Mouse (Mus musculus) embryonic facial prominence, embryonic 10.5 days (tissue): ENCODE measurements at regions not wholly inside any gene's neighbourhood (a gene's known extent, or its start where the extent isn't known, plus 50 kb on each side); places are given as distances from the start of the nearest gene placed in this dataset.

Source experiments
- DNase-seq: peaks from one replicate; pipeline ENCODE4 v3.0.0-alpha.2; 2017; ENCODE audit warnings: low spot score
- H3K27ac ChIP-seq: fragments of 300-500 bp; sonication (generic); replicated peaks from 2 replicates; pipeline ENCODE4 v1.5.1; 2016; ENCODE audit warnings: mild to moderate bottlenecking
- H3K27me3 ChIP-seq: fragments of 300-500 bp; sonication (generic); replicated peaks from 2 replicates; pipeline ENCODE4 v1.6.1; 2016; ENCODE audit warnings: low read depth, mild to moderate bottlenecking; ENCODE audit not compliant: poor library complexity, severe bottlenecking
- H3K36me3 ChIP-seq: fragments of 300-500 bp; sonication (generic); replicated peaks from 2 replicates; pipeline ENCODE4 v1.6.1; 2016; ENCODE audit warnings: mild to moderate bottlenecking, moderate library complexity
- H3K4me1 ChIP-seq: fragments of 300-500 bp; sonication (generic); 2 replicates; pipeline ENCODE4 v1.6.1; 2016
- H3K4me3 ChIP-seq: fragments of 300-500 bp; sonication (generic); 2 replicates; pipeline ENCODE4 v1.5.1; 2016; ENCODE audit warnings: mild to moderate bottlenecking, moderate library complexity
- H3K9me3 ChIP-seq: fragments of 300-500 bp; sonication (generic); 2 replicates; pipeline ENCODE4 v1.6.1; 2016; ENCODE audit warnings: mild to moderate bottlenecking
- WGBS: fragments of 180-500 bp; shearing (Covaris S2); methylation state at CpG from one replicate; pipeline ENCODE4 v1.1.7; 2016; 5-methylcytosine and 5-hydroxymethylcytosine counted together

DNA sequence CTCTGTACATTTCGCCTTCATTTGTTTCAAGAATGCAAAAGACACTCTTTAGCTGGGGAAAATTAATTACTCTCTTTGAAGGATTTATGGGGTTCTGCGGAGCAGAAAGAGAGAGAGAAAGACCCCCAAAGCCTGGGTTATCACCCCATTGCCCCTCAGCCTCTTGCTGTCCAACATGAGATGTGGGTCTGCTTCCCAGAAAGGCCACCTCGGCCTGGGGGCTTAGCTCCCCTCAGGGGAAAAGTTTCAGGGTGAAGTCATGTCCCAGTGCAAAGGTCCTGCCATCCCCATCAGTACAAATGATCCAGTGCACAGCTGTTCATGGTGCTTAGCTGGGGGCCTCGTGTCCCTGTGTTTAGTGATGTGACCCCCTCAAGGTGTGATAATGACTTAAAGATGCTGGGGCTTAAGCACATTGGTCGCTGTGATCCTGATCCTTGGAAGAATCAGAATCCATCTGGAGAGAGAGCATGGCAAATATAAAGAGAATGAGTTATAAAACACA, 67.5 kb upstream of the Cd180 start:
- Histone ChIP-seq H3K4me1 (peaks cover 24% of the 10 kb centered on the region), H3K27me3 (peaks cover 3% of the 10 kb centered on the region; the same call in 1 of the 2 replicates), H3K4me3 (no peak overlapping the region), H3K9me3 (no peaks in the 10 kb centered on the region), H3K36me3 (no peaks in the 10 kb centered on the region), H3K27ac (peak overlapping the region; percentile 80)
- DNase-seq: peak; percentile 32
- 47% methylated on average over 5 of the region's 5 CpGs for WGBS

DNA sequence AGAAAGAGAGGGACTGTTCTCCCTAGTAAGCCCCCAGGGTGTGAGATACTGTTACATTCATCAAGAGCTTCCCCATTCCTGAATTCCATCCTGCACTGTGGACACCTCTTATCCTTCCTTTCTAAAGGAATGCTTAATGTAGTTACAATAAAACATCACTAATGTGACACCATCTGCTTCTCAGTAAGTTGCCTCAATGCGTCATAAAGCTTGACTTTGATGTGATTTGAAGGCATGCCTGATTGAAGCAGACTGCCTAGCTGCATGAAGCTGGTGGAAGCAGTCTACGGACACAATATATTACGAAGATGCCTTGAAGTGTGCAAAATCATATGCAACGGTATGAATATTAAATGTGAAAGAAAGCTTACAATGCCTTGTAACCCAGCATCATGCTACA, 65.6 kb upstream of the Cd180 start:
- Histone ChIP-seq H3K36me3 (no peaks in the 10 kb centered on the region), H3K4me3 (no peak overlapping the region), H3K9me3 (no peaks in the 10 kb centered on the region), H3K27ac (no peak overlapping the region), H3K4me1 (peaks cover 24% of the 10 kb centered on the region), H3K27me3 (peaks cover 3% of the 10 kb centered on the region; the same call in 1 of the 2 replicates)
- WGBS: 87% methylated on average over 4 of the region's 4 CpGs
- DNase-seq: no peak

DNA sequence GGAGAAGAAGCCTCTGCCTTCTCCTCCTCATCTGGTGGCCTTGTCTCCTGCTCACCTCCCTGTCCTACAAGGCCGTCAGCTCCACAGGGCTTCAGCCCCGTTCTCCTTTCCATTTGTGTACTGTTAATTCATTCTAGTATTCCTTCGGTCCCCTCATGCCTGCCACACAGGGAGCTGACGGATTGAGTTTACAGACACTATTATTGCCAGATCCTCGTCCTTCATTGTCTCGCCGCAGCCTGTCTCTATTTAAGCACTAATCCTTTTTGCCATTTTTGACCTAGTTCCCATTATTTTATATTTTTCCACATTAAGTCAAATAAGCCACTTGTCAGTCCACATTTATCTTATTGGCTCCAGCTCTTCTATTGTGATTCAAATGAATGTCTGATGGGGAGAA, 64.2 kb upstream of the Cd180 start:
- H3K4me1 ChIP-seq: peaks cover 24% of the 10 kb centered on the region
- DNase-seq: no peak
- no peak overlapping the region for H3K4me3 ChIP-seq
- no peaks in the 10 kb centered on the region for H3K36me3 ChIP-seq
- 78% methylated on average over 7 of the region's 7 CpGs for WGBS
- H3K9me3 ChIP-seq: no peaks in the 10 kb centered on the region
- peaks cover 3% of the 10 kb centered on the region; the same call in 1 of the 2 replicates for H3K27me3 ChIP-seq
- peak overlapping the region; percentile 19; the same call in 1 of the 2 replicates for H3K27ac ChIP-seq

DNA sequence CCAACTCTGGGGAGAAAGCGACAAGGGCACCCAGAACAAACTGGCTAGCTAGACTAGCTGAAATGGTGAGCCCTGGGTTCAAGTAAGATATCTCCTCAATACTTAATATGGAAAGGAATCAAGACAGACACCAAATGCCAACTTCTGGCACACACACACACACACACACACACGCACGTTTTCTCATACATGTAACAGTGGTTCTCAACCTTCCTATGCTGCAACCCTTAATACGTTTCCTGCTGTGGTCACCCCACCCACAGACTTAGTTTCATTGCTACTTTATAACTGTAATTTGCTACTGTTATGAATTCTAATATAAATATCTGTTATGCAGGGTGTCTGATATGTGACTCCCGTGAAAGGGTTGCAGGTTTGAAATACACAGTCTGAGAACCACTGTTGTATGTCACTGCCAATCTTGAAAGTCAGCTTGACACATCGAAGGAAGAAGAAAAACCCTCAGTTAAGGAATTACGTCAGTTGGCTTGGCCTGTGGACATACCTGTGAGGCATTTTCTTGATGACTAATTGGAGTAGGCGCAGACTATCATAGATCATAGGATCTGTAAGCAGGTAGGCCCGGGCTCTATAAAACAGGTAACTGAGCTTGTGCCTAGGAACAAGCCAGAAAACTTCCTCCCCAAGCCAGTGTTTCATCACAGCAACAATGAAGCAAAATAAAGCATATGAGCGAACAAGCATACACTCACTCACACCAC, 59.0 kb upstream of the Cd180 start:
- H3K4me1 ChIP-seq: no peaks in the 10 kb centered on the region
- H3K4me3 ChIP-seq: no peak overlapping the region
- peaks cover 11% of the 10 kb centered on the region; the same call in 1 of the 2 replicates for H3K27me3 ChIP-seq
- no peak overlapping the region for H3K27ac ChIP-seq
- H3K36me3 ChIP-seq: no peaks in the 10 kb centered on the region
- DNase-seq: no peak
- WGBS: 91% methylated on average over 10 of the region's 10 CpGs
- H3K9me3 ChIP-seq: no peaks in the 10 kb centered on the region

DNA sequence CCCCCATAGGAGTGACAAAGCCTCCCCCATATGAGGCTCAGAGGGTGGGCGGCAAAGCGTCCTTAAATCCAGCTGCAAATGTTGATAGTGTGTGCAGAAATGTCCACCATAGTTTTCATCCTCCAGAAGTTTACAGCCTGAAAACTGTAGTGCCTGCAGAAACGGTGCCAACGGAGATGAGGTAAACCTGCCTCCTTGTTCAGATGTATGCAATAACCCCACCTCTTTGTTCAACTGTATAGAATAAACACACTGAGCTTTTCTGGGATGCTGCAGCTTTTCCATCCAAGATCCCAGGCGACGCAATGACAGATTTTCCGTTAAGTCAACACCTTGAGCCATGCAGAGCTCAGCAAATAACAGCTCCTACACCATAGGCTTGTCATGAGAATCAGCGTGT, 57.3 kb upstream of the Cd180 start:
- no peak overlapping the region for H3K27ac ChIP-seq
- H3K36me3 ChIP-seq: no peaks in the 10 kb centered on the region
- no peaks in the 10 kb centered on the region for H3K9me3 ChIP-seq
- no peak for DNase-seq
- H3K4me1 ChIP-seq: no peaks in the 10 kb centered on the region
- WGBS: 86% methylated on average over 8 of the region's 8 CpGs
- H3K27me3 ChIP-seq: peaks cover 16% of the 10 kb centered on the region
- no peak overlapping the region for H3K4me3 ChIP-seq

DNA sequence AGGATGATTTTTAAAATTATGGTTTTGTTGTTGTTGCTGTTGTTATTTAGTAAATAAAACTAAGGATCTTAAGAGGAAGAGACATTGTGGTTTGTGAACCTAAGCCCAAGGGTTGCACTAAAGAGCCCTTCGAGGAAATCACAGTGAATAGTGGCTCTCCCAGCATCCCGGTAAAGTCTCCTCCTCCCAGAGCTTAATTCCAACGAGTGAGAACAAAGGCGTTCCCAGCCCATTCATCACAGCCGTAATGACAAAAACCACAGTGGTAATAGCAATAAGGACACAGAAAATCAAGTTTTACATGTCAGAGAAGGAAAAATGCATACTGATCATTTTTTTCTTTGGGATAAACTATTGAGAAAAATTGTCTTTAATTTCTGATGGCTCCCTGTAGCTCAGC, 56.3 kb upstream of the Cd180 start:
- Histone ChIP-seq H3K27me3 (peaks cover 25% of the 10 kb centered on the region), H3K9me3 (no peaks in the 10 kb centered on the region), H3K36me3 (no peaks in the 10 kb centered on the region), H3K4me1 (no peaks in the 10 kb centered on the region), H3K27ac (no peak overlapping the region), H3K4me3 (no peak overlapping the region)
- DNase-seq: no peak
- WGBS: 36% methylated on average over 5 of the region's 5 CpGs

DNA sequence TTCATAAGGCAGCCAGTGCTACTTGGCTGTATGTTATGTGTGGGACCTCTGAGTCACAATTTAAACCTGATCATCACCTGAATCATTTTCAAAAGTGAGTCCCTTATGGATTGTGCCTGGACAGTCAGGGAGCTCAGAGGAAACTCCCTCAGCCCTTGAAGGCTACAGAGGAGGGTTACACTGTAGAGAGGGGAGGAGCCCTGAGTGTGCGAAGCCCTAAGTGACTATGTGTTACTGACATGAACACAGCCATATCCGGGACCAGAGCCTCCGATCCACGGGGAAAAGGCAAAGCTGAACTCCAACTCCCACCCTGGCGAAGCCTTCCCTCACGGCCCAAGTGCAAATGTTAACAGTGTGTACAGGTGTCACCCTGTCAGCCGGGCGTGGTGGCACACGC, 53.7 kb upstream of the Cd180 start:
- H3K27ac ChIP-seq: no peak overlapping the region
- H3K36me3 ChIP-seq: no peaks in the 10 kb centered on the region
- peaks cover 26% of the 10 kb centered on the region for H3K27me3 ChIP-seq
- no peak for DNase-seq
- no peaks in the 10 kb centered on the region for H3K9me3 ChIP-seq
- 92% methylated on average over 9 of the region's 9 CpGs for WGBS
- H3K4me1 ChIP-seq: peaks cover 9% of the 10 kb centered on the region
- no peak overlapping the region for H3K4me3 ChIP-seq

DNA sequence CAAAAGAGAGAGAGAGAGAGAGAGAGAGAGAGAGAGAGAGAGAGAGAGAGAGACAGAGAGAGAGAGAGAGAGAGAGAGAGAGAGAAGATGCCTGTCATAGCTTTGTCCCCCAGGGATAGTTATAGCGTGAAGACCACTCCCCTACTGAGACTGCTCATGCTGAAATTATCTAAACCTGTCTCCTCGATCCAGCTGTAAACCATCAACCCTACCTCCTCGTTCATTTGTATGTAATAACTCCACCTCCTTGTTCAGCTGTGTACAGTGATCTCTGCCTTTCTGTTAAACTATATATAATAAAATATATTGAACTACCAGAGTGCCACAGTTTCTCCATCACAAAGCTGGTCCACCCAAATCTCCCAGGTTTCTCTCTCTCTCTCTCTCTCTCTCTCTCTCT, 53.2 kb upstream of the Cd180 start:
- Histone ChIP-seq H3K9me3 (no peaks in the 10 kb centered on the region), H3K27me3 (peaks cover 26% of the 10 kb centered on the region), H3K27ac (no peak overlapping the region), H3K4me1 (peaks cover 12% of the 10 kb centered on the region), H3K4me3 (no peak overlapping the region), H3K36me3 (no peaks in the 10 kb centered on the region)
- WGBS: 63% methylated on average over 3 of the region's 3 CpGs
- DNase-seq: no peak
